Mouse (Mus musculus) limb, embryonic 15.5 days (tissue): Measurements from ENCODE around the gene Ube2u. TPM values are rescaled to one million over a fixed set of nuclear protein-coding genes. Genes with fewer than 3 reads are reported as not detected.
"Not testable (repeated sequence)": the region's sequence is repeated elsewhere in the genome, so short reads cannot be mapped to it uniquely, and the experiment has no call there.

Experiments used
- ATAC-seq: fragments of 200-750 bp; cut with Nextera tagmentation; 2 replicates; pipeline ENCODE4 v1.8.0; 2017; ENCODE audit warnings: low read depth, moderate TSS enrichment; ENCODE audit not compliant: insufficient number of reproducible peaks, low FRiP score, low TSS enrichment
- H3K27ac ChIP-seq: fragments of 300-500 bp; sonication (generic); 2 replicates; pipeline ENCODE4 v1.5.1; 2015; ENCODE audit warnings: moderate library complexity, mild to moderate bottlenecking, inconsistent platforms
- H3K27me3 ChIP-seq: fragments of 300-500 bp; sonication (generic); 2 replicates; pipeline ENCODE4 v1.6.1; 2015; ENCODE audit warnings: inconsistent platforms
- H3K36me3 ChIP-seq: fragments of 300-500 bp; sonication (generic); 2 replicates; pipeline ENCODE4 v1.6.1; 2015; ENCODE audit warnings: inconsistent platforms
- H3K4me1 ChIP-seq: fragments of 300-500 bp; sonication (generic); 2 replicates; pipeline ENCODE4 v1.6.1; 2015; ENCODE audit warnings: inconsistent platforms
- H3K4me2 ChIP-seq: fragments of 300-500 bp; sonication (generic); 2 replicates; pipeline ENCODE4 v1.6.1; 2015; ENCODE audit warnings: mild to moderate bottlenecking, inconsistent platforms
- H3K4me3 ChIP-seq: fragments of 300-500 bp; sonication (generic); 2 replicates; pipeline ENCODE4 v1.5.1; 2015; ENCODE audit warnings: mild to moderate bottlenecking, inconsistent platforms
- H3K9ac ChIP-seq: fragments of 300-500 bp; sonication (generic); 2 replicates; pipeline ENCODE4 v1.6.1; 2015; ENCODE audit warnings: inconsistent platforms
- H3K9me3 ChIP-seq: fragments of 300-500 bp; sonication (generic); 2 replicates; pipeline ENCODE4 v1.6.1; 2016; ENCODE audit warnings: inconsistent platforms
- WGBS: fragments of 180-500 bp; shearing (Covaris S2); methylation state at CpG from one replicate; pipeline ENCODE4 v1.1.7; 2015; 5-methylcytosine and 5-hydroxymethylcytosine counted together
- polyA plus RNA-seq: library from polyadenylated mRNA; unstranded; fragments of >200 nt; fragmentation: Nextera tagmentation; extraction: Ambion mirVana; gene quantifications from 2 replicates; pipeline ENCODE4 v1.2.1, GENCODE M21; 2015

Gene Ube2u
- 0.15 and 0.33 TPM in 2 replicates for polyA plus RNA-seq

- H3K4me3 ChIP-seq = no peak within 1 kb of the TSS
Measured at GRCm38 (mm10) chr4:100478592-100479321, at the start of gene Ube2u. TSS of gene Ube2u (plus strand) at chr4:100478849.

GRCm38 (mm10) chr4:100429371-100429900, 49.2 kb upstream of the Ube2u start:
- no peaks in the 10 kb centered on the region for H3K36me3 ChIP-seq
- no peak overlapping the region for H3K27ac ChIP-seq
- no peak overlapping the region for H3K4me2 ChIP-seq
- WGBS = 38% methylated on average over 2 of the region's 2 CpGs
- H3K9ac ChIP-seq = no peak overlapping the region
- 0 out of 2 replicates have a peak, but pooled peaks cover 4% of the 10 kb centered on the region for H3K27me3 ChIP-seq
- peaks cover 12% of the 10 kb centered on the region; the same call in 1 of the 2 replicates for H3K4me1 ChIP-seq
- ATAC-seq = no peak
- no peak overlapping the region for H3K4me3 ChIP-seq
- no peaks in the 10 kb centered on the region for H3K9me3 ChIP-seq

More at GRCm38 (mm10) chr4:100478592-100479321, at the start of gene Ube2u:
- peaks cover 5% of the 10 kb centered on the region; the same call in 1 of the 2 replicates for H3K4me1 ChIP-seq
- H3K9me3 ChIP-seq = no peaks in the 10 kb centered on the region
- H3K27ac ChIP-seq = no peak within 1 kb of the TSS
- no peaks in the 10 kb centered on the region for H3K36me3 ChIP-seq
- WGBS = 31% methylated on average over 15 of the region's 15 CpGs
- H3K27me3 ChIP-seq = no peaks in the 10 kb centered on the region
- no peak for ATAC-seq
- H3K9ac ChIP-seq = no peak within 1 kb of the TSS
- H3K4me2 ChIP-seq = 0 out of 2 replicates have a peak within 1 kb of the TSS, but pooled peaks have one; percentile 14

- 21% methylated on average over 8 of the region's 8 CpGs for WGBS
- Histone ChIP-seq H3K9me3 (no peaks in the 10 kb centered on the region), H3K36me3 (peaks cover 1% of the 10 kb centered on the region), H3K9ac (no peak overlapping the region), H3K27me3 (0 out of 2 replicates have a peak, but pooled peaks cover 4% of the 10 kb centered on the region), H3K4me3 (no peak overlapping the region), H3K4me1 (no peaks in the 10 kb centered on the region), H3K4me2 (no peak overlapping the region), H3K27ac (no peak overlapping the region)
- ATAC-seq = no peak
Measured at GRCm38 (mm10) chr4:100435281-100436168, 43.1 kb upstream of the Ube2u start.

- ATAC-seq = no peak
- H3K9ac ChIP-seq = no peak overlapping the region
- no peak overlapping the region for H3K4me2 ChIP-seq
- 24% methylated on average over 4 of the region's 4 CpGs for WGBS
- H3K9me3 ChIP-seq = no peaks in the 10 kb centered on the region
- H3K27ac ChIP-seq = no peak overlapping the region
- H3K4me3 ChIP-seq = no peak overlapping the region
- peaks cover 8% of the 10 kb centered on the region for H3K36me3 ChIP-seq
- H3K4me1 ChIP-seq = no peaks in the 10 kb centered on the region
- 0 out of 2 replicates have a peak, but pooled peaks cover 4% of the 10 kb centered on the region for H3K27me3 ChIP-seq
Measured at GRCm38 (mm10) chr4:100436169-100436547, 42.5 kb upstream of the Ube2u start.

GRCm38 (mm10) chr4:100446897-100447296, 31.8 kb upstream of the Ube2u start:
- ATAC-seq = no peak
- no peak overlapping the region for H3K4me2 ChIP-seq

GRCm38 (mm10) chr4:100462493-100463120, 16.0 kb upstream of the Ube2u start:
- Histone ChIP-seq H3K27me3 (no peaks in the 10 kb centered on the region), H3K4me3 (no peak overlapping the region), H3K27ac (no peak overlapping the region), H3K9ac (no peak overlapping the region), H3K9me3 (no peaks in the 10 kb centered on the region), H3K36me3 (no peaks in the 10 kb centered on the region), H3K4me2 (no peak overlapping the region), H3K4me1 (peaks cover 5% of the 10 kb centered on the region; the same call in 1 of the 2 replicates)
- no peak for ATAC-seq
- WGBS = 12% methylated on average over 9 of the region's 9 CpGs

More at GRCm38 (mm10) chr4:100446897-100447296, 31.8 kb upstream of the Ube2u start:
- no peak overlapping the region for H3K27ac ChIP-seq
- WGBS = 13% methylated on average over 3 of the region's 3 CpGs
- peaks cover under 1% of the 10 kb centered on the region for H3K36me3 ChIP-seq
- H3K9me3 ChIP-seq = no peaks in the 10 kb centered on the region
- H3K4me3 ChIP-seq = no peak overlapping the region
- H3K4me1 ChIP-seq = no peaks in the 10 kb centered on the region
- H3K27me3 ChIP-seq = no peaks in the 10 kb centered on the region
- H3K9ac ChIP-seq = no peak overlapping the region

GRCm38 (mm10) chr4:100488447-100488846, 9.8 kb downstream of the Ube2u start:
- Histone ChIP-seq H3K27me3 (0 out of 2 replicates have a peak, but pooled peaks cover 3% of the 10 kb centered on the region), H3K9me3 (no peaks in the 10 kb centered on the region), H3K4me3 (no peak overlapping the region), H3K9ac (no peak overlapping the region), H3K27ac (no peak overlapping the region), H3K36me3 (no peaks in the 10 kb centered on the region), H3K4me1 (no peaks in the 10 kb centered on the region), H3K4me2 (no peak overlapping the region)
- 87% methylated on average over 3 of the region's 3 CpGs for WGBS
- ATAC-seq = no peak

- Histone ChIP-seq H3K9me3 (no peaks in the 10 kb centered on the region), H3K27ac (no peak overlapping the region), H3K4me1 (no peaks in the 10 kb centered on the region), H3K4me3 (no peak overlapping the region), H3K36me3 (no peaks in the 10 kb centered on the region), H3K27me3 (0 out of 2 replicates have a peak, but pooled peaks cover 3% of the 10 kb centered on the region), H3K4me2 (no peak overlapping the region), H3K9ac (no peak overlapping the region)
- 94% methylated on average over 3 of the region's 3 CpGs for WGBS
- ATAC-seq = no peak
Measured at GRCm38 (mm10) chr4:100495176-100495575, 16.5 kb downstream of the Ube2u start.

GRCm38 (mm10) chr4:100496521-100496920, 17.9 kb downstream of the Ube2u start:
- ATAC-seq = no peak
- H3K9ac ChIP-seq = no peak overlapping the region
- 0 out of 2 replicates have a peak, but pooled peaks cover 3% of the 10 kb centered on the region for H3K27me3 ChIP-seq
- no peaks in the 10 kb centered on the region for H3K4me1 ChIP-seq
- no peak overlapping the region for H3K4me3 ChIP-seq
- 66% methylated on average over 1 of the region's 1 CpGs for WGBS
- no peak overlapping the region for H3K4me2 ChIP-seq
- H3K9me3 ChIP-seq = no peaks in the 10 kb centered on the region
- H3K36me3 ChIP-seq = no peaks in the 10 kb centered on the region
- no peak overlapping the region for H3K27ac ChIP-seq

GRCm38 (mm10) chr4:100498192-100498591, 19.5 kb downstream of the Ube2u start:
- 61% methylated on average over 6 of the region's 6 CpGs for WGBS
- Histone ChIP-seq H3K9ac (no peak overlapping the region), H3K9me3 (no peaks in the 10 kb centered on the region), H3K4me2 (no peak overlapping the region), H3K27me3 (no peaks in the 10 kb centered on the region), H3K4me1 (no peaks in the 10 kb centered on the region), H3K27ac (no peak overlapping the region), H3K36me3 (no peaks in the 10 kb centered on the region), H3K4me3 (no peak overlapping the region)
- ATAC-seq = no peak

- H3K36me3 ChIP-seq, H3K4me3 ChIP-seq, H3K9me3 ChIP-seq, H3K4me1 ChIP-seq, H3K4me2 ChIP-seq, H3K27me3 ChIP-seq, H3K27ac ChIP-seq, H3K9ac ChIP-seq, ATAC-seq: not testable (repeated sequence)
- 92% methylated on average over 7 of the region's 7 CpGs for WGBS
Measured at GRCm38 (mm10) chr4:100499037-100499601, 20.5 kb downstream of the Ube2u start.
